Mouse (Mus musculus): ENCODE results near the gene Celsr1.

- TF ChIP-seq FLI1 (IDR thresholded peaks at IDR 0.05; ENCODE audit: low read length), result no peak
- no peak for TF ChIP-seq GATA1 (IDR thresholded peaks at IDR 0.05; ENCODE audit: borderline replicate concordance, low read length)
These were observed 134.2 kb downstream of the Celsr1 start for GRCm38 (mm10) chr15:85899396-85899795.
